Mouse (Mus musculus) ES-E14 (cell line): Measurements from ENCODE around the gene Col23a1. TPM values are rescaled to one million over a fixed set of nuclear protein-coding genes. Genes with fewer than 3 reads are reported as not detected.

Experiments
- DNase-seq: peaks from one replicate; pipeline ENCODE4 v3.0.0-alpha.2; 2013; ENCODE audit warnings: low read depth, low spot score
- H3K27ac ChIP-seq: 2 replicates; pipeline ENCODE4 v1.5.1; 2012; ENCODE audit warnings: low read depth, mild to moderate bottlenecking, low read length, moderate library complexity, mixed read lengths; ENCODE audit not compliant: poor library complexity, insufficient read depth, severe bottlenecking
- H3K36me3 ChIP-seq: 2 replicates; pipeline ENCODE4 v1.6.1; 2012; ENCODE audit warnings: mild to moderate bottlenecking, low read length, moderate library complexity, mixed read lengths; ENCODE audit not compliant: control insufficient read depth, poor library complexity, insufficient read depth, severe bottlenecking
- H3K4me1 ChIP-seq, 2 experiments: fragments of 150-350 bp in 1 of 2; sonication (generic) in 1 of 2; 2 replicates each; pipeline ENCODE4 v1.6.1; 2012; ENCODE audit warnings: low read length in 2 of 2, mild to moderate bottlenecking in 1 of 2, mixed read lengths in 1 of 2; ENCODE audit not compliant: control insufficient read depth in 2 of 2, insufficient read depth in 2 of 2, poor library complexity in 1 of 2
- H3K4me3 ChIP-seq, 2 experiments: fragments of 150-350 bp in 1 of 2; sonication (generic) in 1 of 2; 2 replicates each; pipeline ENCODE4 v1.5.1; 2012; ENCODE audit warnings: low read length in 2 of 2, low read depth in 1 of 2, mild to moderate bottlenecking in 1 of 2, mixed read lengths in 1 of 2; ENCODE audit not compliant: insufficient read depth in 1 of 2, poor library complexity in 1 of 2, severe bottlenecking in 1 of 2
- H3K9ac ChIP-seq: 2 replicates; pipeline ENCODE4 v1.6.1; 2012; ENCODE audit warnings: low read depth, mild to moderate bottlenecking, low read length, mixed read lengths; ENCODE audit not compliant: poor library complexity, insufficient read depth, severe bottlenecking
- H3K9me3 ChIP-seq: fragments of 150-350 bp; sonication (generic); 2 replicates; pipeline ENCODE4 v1.6.1; 2012; ENCODE audit warnings: low read depth, mild to moderate bottlenecking, low read length; ENCODE audit not compliant: control insufficient read depth, insufficient read depth
- CHD2 ChIP-seq: IDR thresholded peaks from 2 replicates; pipeline ENCODE4 v1.6.1; 2014; ENCODE audit warnings: mild to moderate bottlenecking, low read depth, low read length, inconsistent platforms
- HCFC1 ChIP-seq: IDR thresholded peaks from 2 replicates; pipeline ENCODE4 v1.6.1; 2012; ENCODE audit warnings: low read length, inconsistent platforms, borderline replicate concordance; ENCODE audit not compliant: insufficient read depth
- MAFK ChIP-seq: IDR thresholded peaks from 2 replicates; pipeline ENCODE4 v1.6.1; 2014; ENCODE audit warnings: mild to moderate bottlenecking, low read depth, low read length, inconsistent platforms; ENCODE audit not compliant: insufficient read depth
- ZC3H11A ChIP-seq: IDR thresholded peaks from 2 replicates; pipeline ENCODE4 v1.6.1; 2012; ENCODE audit warnings: low read depth, mild to moderate bottlenecking, inconsistent platforms, low read length, borderline replicate concordance
- ZNF384 ChIP-seq: IDR thresholded peaks from 2 replicates; pipeline ENCODE4 v1.6.1; 2012; ENCODE audit warnings: low read depth, low read length, inconsistent platforms
- in situ Hi-C, 2 experiments: fragments of 600-800 bp; cut with MboI; formaldehyde crosslinking; loops; one replicate each; pipeline ENCODE4 v1.15.1; 2025; ENCODE audit warnings: low sequenced_read_pairs in 2 of 2, inconsistent platforms in 1 of 2; ENCODE audit not compliant: unreplicated experiment in 2 of 2
- total RNA-seq: library from RNA; depleted of rRNA; stranded (reverse); fragments of 300-350 nt; gene quantifications from 2 replicates; pipeline ENCODE4 v1.2.3, GENCODE M21; 2012

Col23a1 gene
- total RNA-seq, 1 experiment = 0.40 TPM

GRCm38 (mm10) chr11:51594715-51595350, 305.1 kb downstream of the Col23a1 start:
- H3K36me3 ChIP-seq = peaks cover 55% of the 10 kb centered on the region
- H3K4me3 ChIP-seq = no peak overlapping the region
- TF ChIP-seq ZNF384 = no peak
- TF ChIP-seq ZC3H11A = no peak
- no peak for TF ChIP-seq HCFC1
- no peak overlapping the region for H3K9ac ChIP-seq
- no peak overlapping the region for H3K27ac ChIP-seq
- in situ Hi-C loops = no loop called here
- DNase-seq = no peak
- no peaks in the 10 kb centered on the region for H3K9me3 ChIP-seq
- peaks cover 0 to 2% of the 10 kb centered on the region in 2 experiments; a peak in 2 of 4 replicates for H3K4me1 ChIP-seq

GRCm38 (mm10) chr11:51595459-51596083, 305.9 kb downstream of the Col23a1 start:
- Histone ChIP-seq H3K4me1 (peaks cover 0 to 2% of the 10 kb centered on the region in 2 experiments; a peak in 2 of 4 replicates), H3K36me3 (peaks cover 62% of the 10 kb centered on the region), H3K27ac (no peak overlapping the region), H3K9me3 (no peaks in the 10 kb centered on the region), H3K9ac (no peak overlapping the region), H3K4me3 (no peak overlapping the region)
- DNase-seq = no peak
- in situ Hi-C loops = no loop called here
- TF ChIP-seq HCFC1 (no peak), CHD2 (0 out of 2 replicates have a peak, but pooled peaks have one; percentile 5), ZC3H11A (no peak), ZNF384 (no peak), MAFK (no peak)

- H3K27ac ChIP-seq = no peak overlapping the region
- no peaks in the 10 kb centered on the region for H3K9me3 ChIP-seq
- H3K4me3 ChIP-seq = no peak overlapping the region
- in situ Hi-C loops = no loop called here
- H3K9ac ChIP-seq = no peak overlapping the region
- peaks cover 0 to 3% of the 10 kb centered on the region in 2 experiments; a peak in 2 of 4 replicates for H3K4me1 ChIP-seq
- H3K36me3 ChIP-seq = peaks cover 70% of the 10 kb centered on the region
- TF ChIP-seq HCFC1 (no peak), MAFK (no peak), ZNF384 (no peak), CHD2 (no peak; the same call in 1 of the 2 replicates), ZC3H11A (no peak)
- no peak for DNase-seq
Measured at GRCm38 (mm10) chr11:51597553-51597952, 307.8 kb downstream of the Col23a1 start.

- no peak overlapping the region for H3K9ac ChIP-seq
- DNase-seq = no peak
- 0 out of 2 replicates have a peak overlapping the region, but pooled peaks have one; percentile 32 for H3K27ac ChIP-seq
- H3K4me1 ChIP-seq = peaks cover 2 to 4% of the 10 kb centered on the region in 2 experiments; a peak in 1 of 4 replicates
- H3K9me3 ChIP-seq = no peaks in the 10 kb centered on the region
- in situ Hi-C loops = no loop called here
- peak overlapping the region in 1 of 2 experiments; percentile 7; a peak in 1 of 4 replicates for H3K4me3 ChIP-seq
- TF ChIP-seq ZC3H11A (no peak), CHD2 (no peak), HCFC1 (no peak), ZNF384 (no peak), MAFK (no peak)
- H3K36me3 ChIP-seq = peaks cover 83% of the 10 kb centered on the region
Measured at GRCm38 (mm10) chr11:51602253-51602652, 312.5 kb downstream of the Col23a1 start.
